Mouse (Mus musculus): ENCODE measurements around the gene Gm10488. TPM values are rescaled to one million over a fixed set of nuclear protein-coding genes. Genes with fewer than 3 reads are reported as not detected.

The Gm10488 gene
- polyA plus RNA-seq (2014; fragmentation: Illumina TruSeq; extraction: RNeasy Lipid Tissue Mini Kit (QIAGEN cat#74804); ENCODE audit: low read depth, low replicate concordance) = 1.1 TPM

DNA sequence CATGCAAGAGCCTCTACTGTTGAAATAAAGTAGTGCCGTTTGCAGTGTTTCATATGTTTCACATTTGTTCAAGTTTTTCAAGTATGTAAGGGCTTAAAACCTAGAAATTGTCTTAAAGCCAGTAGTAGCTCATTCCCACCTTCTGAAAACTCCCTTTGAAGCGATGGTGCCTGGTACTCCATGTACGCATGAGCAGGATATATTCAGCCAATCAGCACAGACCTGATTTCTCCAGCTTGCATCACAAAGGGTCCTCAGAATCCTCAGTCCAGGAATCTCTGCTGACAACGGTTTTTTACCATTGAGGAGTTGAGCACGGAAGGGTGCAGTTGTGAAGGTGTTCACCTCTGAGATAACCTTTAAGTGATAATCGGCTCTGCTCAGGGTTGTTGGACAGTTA is at the start of gene Gm10488:
Gene Gm10488, plus strand, starts transcription at position 301 of the 400 bp plus-strand sequence.

